Mouse (Mus musculus): Measurements from ENCODE around the gene Tpx2.

- TF ChIP-seq CTCF (IDR thresholded peaks at IDR 0.05; ENCODE audit: low read depth) (no peak), EP300 (IDR thresholded peaks at IDR 0.05; ENCODE audit: low read depth) (no peak)
These were observed 93.3 kb downstream of the Tpx2 start for GRCm38 (mm10) chr2:152941106-152941505.

Measured in liver, postnatal 0 days (tissue).